Mouse (Mus musculus) MEL (cell line): ENCODE results near the gene Kalrn.

ENCODE experiments used
- CTCF ChIP-seq, 3 experiments: IDR thresholded peaks in 2 of 3; conservative IDR thresholded peaks in 1 of 3; 2 replicates each; pipeline ENCODE4 v1.5.1; 2011 to 2012; ENCODE audit warnings: low read length in 3 of 3, low read depth in 2 of 3, mild to moderate bottlenecking in 2 of 3, improper control_type of control experiment in 1 of 3, inconsistent platforms in 1 of 3, mixed read lengths in 1 of 3, moderate library complexity in 1 of 3; ENCODE audit not compliant: control insufficient read depth in 1 of 3, insufficient read depth in 1 of 3, poor library complexity in 1 of 3, severe bottlenecking in 1 of 3
- E2F4 ChIP-seq: IDR thresholded peaks from 2 replicates; pipeline ENCODE4 v1.6.1; 2011; ENCODE audit warnings: low read depth, low read length, improper control_type of control experiment, borderline replicate concordance
- EP300 ChIP-seq, 2 experiments: IDR thresholded peaks; 2 replicates each; pipeline ENCODE4 v1.6.1; 2011; ENCODE audit warnings: improper control_type of control experiment in 2 of 2, low read length in 2 of 2, low read depth in 1 of 2, mild to moderate bottlenecking in 1 of 2
- GABPA ChIP-seq: IDR thresholded peaks from 2 replicates; pipeline ENCODE4 v1.6.1; 2012; ENCODE audit warnings: low read depth, mild to moderate bottlenecking, inconsistent platforms, low read length, improper control_type of control experiment, moderate library complexity
- GATA1 ChIP-seq: IDR thresholded peaks from 2 replicates; pipeline ENCODE4 v1.6.1; 2011; ENCODE audit warnings: low read depth, low read length, improper control_type of control experiment
- TCF12 ChIP-seq: IDR thresholded peaks from 2 replicates; pipeline ENCODE4 v1.6.1; 2014; ENCODE audit warnings: low read depth, mild to moderate bottlenecking, inconsistent platforms, low read length, improper control_type of control experiment, moderate library complexity
- USF1 ChIP-seq: IDR thresholded peaks from 2 replicates; pipeline ENCODE4 v1.6.1; 2014; ENCODE audit warnings: low read depth, mild to moderate bottlenecking, inconsistent platforms, low read length, improper control_type of control experiment, moderate library complexity
- ZC3H11A ChIP-seq: IDR thresholded peaks from 2 replicates; pipeline ENCODE4 v1.6.1; 2012; ENCODE audit warnings: low read depth, mild to moderate bottlenecking, inconsistent platforms, low read length, improper control_type of control experiment

GRCm38 (mm10) chr16:34344895-34345876, 228.1 kb downstream of the Kalrn start:
- TF ChIP-seq CTCF (IDR thresholded peaks at IDR 0.05 in 2 of 3, conservative IDR thresholded peaks at IDR 0.05 in 1 of 3; ENCODE audit: control insufficient read depth in 1 of 3, insufficient read depth in 1 of 3, low read depth in 2 of 3, low read length in 3 of 3, poor library complexity in 1 of 3, severe bottlenecking in 1 of 3) = no peak
- TF ChIP-seq EP300 (IDR thresholded peaks at IDR 0.05; ENCODE audit: low read depth in 1 of 2, low read length in 2 of 2) = no peak
- no peak for TF ChIP-seq GABPA
- TF ChIP-seq E2F4 = no peak
- TF ChIP-seq ZC3H11A = no peak
- TF ChIP-seq USF1 = no peak
- TF ChIP-seq TCF12 = no peak
- no peak for TF ChIP-seq GATA1
